Mouse (Mus musculus) heart, postnatal 0 days (tissue): Measurements from ENCODE around the gene Spock1.

Experiments used
- CTCF ChIP-seq: IDR thresholded peaks from 2 replicates; pipeline ENCODE4 v1.5.1; 2016; ENCODE audit warnings: antibody characterized with exemption, control low read depth, low read depth
- EP300 ChIP-seq: IDR thresholded peaks from 2 replicates; pipeline ENCODE4 v1.6.1; 2016; ENCODE audit warnings: antibody characterized with exemption, low read depth

- no peak for TF ChIP-seq CTCF
- no peak for TF ChIP-seq EP300
Measured at GRCm38 (mm10) chr13:57760618-57761017, 147.5 kb downstream of the Spock1 start.
